ENCODE assay signal across 30 mouse cellular contexts in genomic region chr12:75139792-75140191, GRCm38 (mm10). TPM values are rescaled to one million over a fixed set of nuclear protein-coding genes. Genes with fewer than 3 reads are reported as not detected.
DNase-seq lines count a peak whose midpoint lies in the region; ATAC-seq and TF ChIP-seq lines count a peak whose summit lies in the region.
"Had no signal": no experiment of that assay in that cellular context is flagged by ENCODE, and none has a peak within 500 bp of the region (broad histone marks: within the 10 kb centered on the region; RNA-seq: fewer than 3 reads in every experiment).

No protein-coding gene starts in this region.

- H3K4me3 ChIP-seq in heart, postnatal 0 days (ENCODE audit: low read depth, low read length) = no peak overlapping the region
- no peak overlapping the region for H3K4me3 ChIP-seq in lung, embryonic 14.5 days (ENCODE audit: low read depth, low read length)
- H3K4me3 ChIP-seq in CH12.LX (replicated peaks in 1 of 3; ENCODE audit: low read depth in 2 of 3, low read length in 2 of 3, poor library complexity in 1 of 3) = no peak overlapping the region
- H3K4me3 ChIP-seq: embryonic facial prominence, embryonic 13.5 days; erythroblast, embryonic 14.5 days; forebrain, embryonic 12.5 days; heart, adult 2 months; heart, embryonic 13.5 days; hindbrain, embryonic 13.5 days; kidney, embryonic 15.5 days; limb, embryonic 13.5 days; liver, embryonic 13.5 days; lung, embryonic 15.5 days; midbrain, embryonic 12.5 days had no signal

- peak; percentile 14; the same call in 1 of the 2 replicates for TF ChIP-seq CTCF in heart, postnatal 0 days (IDR thresholded peaks at IDR 0.05; ENCODE audit: low read depth)
- peak; percentile 15; the same call in 1 of the 2 replicates for TF ChIP-seq CTCF in lung, embryonic 14.5 days (IDR thresholded peaks at IDR 0.05; ENCODE audit: low read depth)
- peak in 1 of 2 experiments; percentile 55; a peak in 3 of 4 replicates for TF ChIP-seq CTCF in CH12.LX (conservative IDR thresholded peaks at IDR 0.05 in 1 of 2, IDR thresholded peaks at IDR 0.05 in 1 of 2; ENCODE audit: low read depth in 2 of 2, low read length in 2 of 2)

- H3K36me3 ChIP-seq in heart, postnatal 0 days (replicated peaks; ENCODE audit: control insufficient read depth, insufficient read depth, low read length) = no peaks in the 10 kb centered on the region
- no peaks in the 10 kb centered on the region for H3K36me3 ChIP-seq in lung, embryonic 14.5 days (ENCODE audit: insufficient read depth)
- H3K36me3 ChIP-seq in CH12.LX (replicated peaks in 1 of 2; ENCODE audit: control insufficient read depth in 1 of 2, insufficient read depth in 1 of 2, low read length in 1 of 2) = no peaks in the 10 kb centered on the region
- H3K36me3 ChIP-seq: embryonic facial prominence, embryonic 13.5 days; forebrain, embryonic 12.5 days; heart, embryonic 13.5 days; hindbrain, embryonic 13.5 days; kidney, embryonic 15.5 days; limb, embryonic 13.5 days; liver, embryonic 13.5 days; lung, embryonic 15.5 days; midbrain, embryonic 12.5 days had no signal

- no peaks in the 10 kb centered on the region for H3K27me3 ChIP-seq in heart, postnatal 0 days (ENCODE audit: control insufficient read depth, insufficient read depth, low read length)
- H3K27me3 ChIP-seq in lung, embryonic 14.5 days (ENCODE audit: insufficient read depth, low read length) = no peaks in the 10 kb centered on the region
- H3K27me3 ChIP-seq in CH12.LX (replicated peaks) = no peaks in the 10 kb centered on the region
- H3K27me3 ChIP-seq: embryonic facial prominence, embryonic 13.5 days; forebrain, embryonic 12.5 days; heart, embryonic 13.5 days; hindbrain, embryonic 13.5 days; kidney, embryonic 15.5 days; limb, embryonic 13.5 days; liver, embryonic 13.5 days; lung, embryonic 15.5 days; midbrain, embryonic 12.5 days had no signal

- no peaks in the 10 kb centered on the region for H3K79me2 ChIP-seq in CH12.LX (replicated peaks; ENCODE audit: control insufficient read depth, extremely low read depth, insufficient read depth, poor library complexity, severe bottlenecking)

- no peak for TF ChIP-seq POLR2A in CH12.LX (IDR thresholded peaks at IDR 0.05; ENCODE audit: low read depth, low read length)

- no peak overlapping the region for H3K9ac ChIP-seq in heart, postnatal 0 days (replicated peaks; ENCODE audit: low read depth, low read length)
- H3K9ac ChIP-seq in lung, embryonic 14.5 days = no peak overlapping the region
- no peak overlapping the region for H3K9ac ChIP-seq in CH12.LX (ENCODE audit: insufficient read depth, low read depth)
- H3K9ac ChIP-seq: embryonic facial prominence, embryonic 13.5 days; forebrain, embryonic 12.5 days; heart, embryonic 13.5 days; hindbrain, embryonic 13.5 days; kidney, embryonic 15.5 days; limb, embryonic 13.5 days; liver, embryonic 13.5 days; lung, embryonic 15.5 days; midbrain, embryonic 12.5 days had no signal

- ATAC-seq in heart, postnatal 0 days (ENCODE audit: insufficient read depth, low read depth) = no peak
- ATAC-seq in lung, embryonic 14.5 days (ENCODE audit: insufficient read depth) = no peak

- no peak for TF ChIP-seq EP300 in heart, postnatal 0 days (IDR thresholded peaks at IDR 0.05; ENCODE audit: low read depth)
- no peak for TF ChIP-seq EP300 in CH12.LX (IDR thresholded peaks at IDR 0.05; ENCODE audit: low read length)

- H3K4me1 ChIP-seq in heart, postnatal 0 days (ENCODE audit: control insufficient read depth, insufficient read depth) = no peaks in the 10 kb centered on the region
- no peaks in the 10 kb centered on the region for H3K4me1 ChIP-seq in lung, embryonic 14.5 days (ENCODE audit: insufficient read depth)
- H3K4me1 ChIP-seq in CH12.LX (ENCODE audit: control insufficient read depth in 1 of 2, insufficient read depth in 2 of 2) = 0 out of 4 replicates have a peak, but pooled peaks cover 0 to 2% of the 10 kb centered on the region in 2 experiments
- H3K4me1 ChIP-seq: embryonic facial prominence, embryonic 13.5 days; forebrain, embryonic 12.5 days; heart, embryonic 13.5 days; hindbrain, embryonic 13.5 days; kidney, embryonic 15.5 days; limb, embryonic 13.5 days; liver, embryonic 13.5 days; lung, embryonic 15.5 days; midbrain, embryonic 12.5 days had no signal

- no peak for DNase-seq in heart, postnatal 0 days (ENCODE audit: low spot score)
- no peak for DNase-seq in heart, postnatal 10 days
- DNase-seq in lung, embryonic 14.5 days = no peak
- no peak for DNase-seq in lung, postnatal 14 days
- DNase-seq in CH12.LX (ENCODE audit: extremely low read depth) = peak; percentile 11
- peak; percentile 12 for DNase-seq in adipocyte (ENCODE audit: low spot score)
- DNase-seq in retina, postnatal 1 day = no peak
- DNase-seq: B cell, adult 2 months; cerebellum, adult 11 months; cerebellum, postnatal 36 days; embryo, embryonic 11 days; gastrocnemius, postnatal 36 days; heart, adult 2 months; heart, postnatal 36 days; kidney, adult 11 months; layer of hippocampus, postnatal 36 days; liver, embryonic 13.5 days; thymus, adult 2 months had no signal

- dilution Hi-C loops in CH12.LX (cut with MboI; ENCODE audit: extremely low pct_ligation_motif_present, extremely low pct_unique_long_range_greater_than_20kb, low sequenced_read_pairs) = no loop called here

- WGBS in heart, postnatal 0 days = 70% methylated on average over 1 of the region's 1 CpGs
- 77% methylated on average over 1 of the region's 1 CpGs for WGBS in lung, embryonic 14.5 days

- in situ Hi-C loops in CH12.LX (cut with MboI; ENCODE audit: low pct_ligation_motif_present, low pct_unique_long_range_greater_than_20kb, low sequenced_read_pairs) = no loop called here

- no peaks in the 10 kb centered on the region for H3K9me3 ChIP-seq in heart, postnatal 0 days (replicated peaks; ENCODE audit: control insufficient read depth, low read length)
- no peaks in the 10 kb centered on the region for H3K9me3 ChIP-seq in lung, embryonic 14.5 days (ENCODE audit: low read depth, low read length)
- no peaks in the 10 kb centered on the region for H3K9me3 ChIP-seq in CH12.LX (replicated peaks; ENCODE audit: low read length)
- H3K9me3 ChIP-seq: embryonic facial prominence, embryonic 13.5 days; forebrain, embryonic 12.5 days; heart, embryonic 13.5 days; hindbrain, embryonic 13.5 days; kidney, embryonic 15.5 days; limb, embryonic 13.5 days; liver, embryonic 13.5 days; lung, embryonic 15.5 days; midbrain, embryonic 12.5 days had no signal

- no peak overlapping the region for H3K4me2 ChIP-seq in heart, postnatal 0 days (ENCODE audit: low read depth, low read length)
- H3K4me2 ChIP-seq in lung, embryonic 14.5 days = no peak overlapping the region
- no peak overlapping the region for H3K4me2 ChIP-seq in CH12.LX (ENCODE audit: insufficient read depth, low read depth, poor library complexity, severe bottlenecking)
- H3K4me2 ChIP-seq: embryonic facial prominence, embryonic 13.5 days; forebrain, embryonic 12.5 days; heart, embryonic 13.5 days; hindbrain, embryonic 13.5 days; kidney, embryonic 15.5 days; limb, embryonic 13.5 days; liver, embryonic 13.5 days; lung, embryonic 15.5 days; midbrain, embryonic 12.5 days had no signal

- intact Hi-C loops in heart, postnatal 10 days (cut with DNase I) = no loop called here

- TF ChIP-seq RAD21 in CH12.LX (IDR thresholded peaks at IDR 0.05; ENCODE audit: low read depth, low read length) = peak; percentile 47

- no peak overlapping the region for H3K27ac ChIP-seq in heart, postnatal 0 days (ENCODE audit: low read depth)
- no peak overlapping the region for H3K27ac ChIP-seq in lung, embryonic 14.5 days (ENCODE audit: low read depth)
- no peak overlapping the region for H3K27ac ChIP-seq in CH12.LX (ENCODE audit: insufficient read depth, low read depth)
- H3K27ac ChIP-seq: embryonic facial prominence, embryonic 13.5 days; forebrain, embryonic 12.5 days; heart, adult 2 months; heart, embryonic 13.5 days; hindbrain, embryonic 13.5 days; kidney, embryonic 15.5 days; limb, embryonic 13.5 days; liver, embryonic 13.5 days; lung, embryonic 15.5 days; midbrain, embryonic 12.5 days had no signal

TF ChIP-seq in CH12.LX, 34 proteins besides CTCF, POLR2A, EP300 and RAD21:
- TF ChIP-seq SMC3 (IDR thresholded peaks at IDR 0.05; ENCODE audit: low read depth, low read length) (peak; percentile 63), NRF1 (IDR thresholded peaks at IDR 0.05; ENCODE audit: low read depth, low read length) (no peak)

RNA-seq across cellular contexts. Expression of gene Kcnh5, which starts 37.3 kb away (rescaled TPM):
- not detected in 2 replicates for total RNA-seq in heart, postnatal 0 days (2014; rRNA removed; ENCODE audit: low replicate concordance)
- not detected in 2 replicates for polyA plus RNA-seq in heart, postnatal 0 days (2015; fragmentation: Nextera tagmentation; extraction: Ambion mirVana)
- not detected for total RNA-seq in heart, postnatal 10 days (2021)
- 0.05 TPM in 1 of 2 replicates, not detected in the other for polyA plus RNA-seq in lung, embryonic 14.5 days (2014; fragmentation: Nextera tagmentation; extraction: Ambion mirVana)
- total RNA-seq in CH12.LX (2012; rRNA removed) = 0.04 and 0.08 TPM in 2 replicates
- total RNA-seq in CH12.LX (2014; rRNA removed) = not detected in 2 replicates
- polyA plus RNA-seq in CH12.LX (2012; ENCODE audit: insufficient read length, low read depth) = not detected in 2 replicates
- total RNA-seq: gastrocnemius, adult 18-20 months; gastrocnemius, postnatal 36 days; heart, adult 2 months; heart, postnatal 36 days; MEL had no signal
- polyA plus RNA-seq: erythroblast, embryonic 14.5 days; heart, adult 2 months; heart, embryonic 13.5 days; liver, embryonic 13.5 days; spleen, adult 2 months; thymus, adult 2 months had no signal

Comparison
In these comparisons a context has a peak if more than half of its experiments do, and no peak if none do; other contexts are left out.
1. DNase-seq: peak in CH12.LX (single experiment) and adipocyte (single experiment); none in heart, postnatal 0 days (single experiment), heart, postnatal 10 days (0 of 2), lung, embryonic 14.5 days (single experiment), lung, postnatal 14 days (single experiment) and retina, postnatal 1 day (single experiment).